Mouse (Mus musculus): ENCODE results near the gene Agap2. TPM values are rescaled to one million over a fixed set of nuclear protein-coding genes. Genes with fewer than 3 reads are reported as not detected.

The Agap2 gene
- total RNA-seq (2021), result 1 to 10 TPM; 3.4 to 6.7 TPM
- long read RNA-seq, experiment 1, result 0 reads
- long read RNA-seq, experiment 2, partial matches to known transcripts, result 0 of 2 reads
- long read RNA-seq, experiment 2, other reads (novel, unspliced or antisense), result 2 of 2 reads

DNA sequence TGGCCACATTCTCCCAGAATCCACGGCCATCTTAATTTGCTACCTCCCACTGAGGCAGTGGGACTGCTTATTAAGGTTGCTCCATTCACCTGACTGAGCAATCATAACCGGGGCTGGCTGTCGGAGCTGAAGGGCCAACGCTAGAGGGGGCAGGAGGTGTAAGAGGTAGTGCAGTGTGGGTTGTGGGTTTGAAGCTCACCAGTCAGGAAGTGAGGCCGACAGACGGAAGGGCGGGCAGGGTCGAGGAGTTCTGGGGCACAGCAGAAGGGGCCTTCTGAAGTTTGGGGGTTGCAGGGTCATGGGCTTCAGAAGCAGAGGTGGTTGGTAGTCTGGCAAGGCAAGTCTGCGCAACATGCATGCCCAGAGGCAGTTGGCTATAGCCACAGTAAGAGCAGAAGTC lies at the start of gene Agap2:
Agap2 (plus strand) TSS at position 205 of the 400 bp plus-strand sequence.
- intact Hi-C loops (cut with DNase I; ENCODE audit: low total_unique reads), result no loop called here
- no peak for DNase-seq

DNA sequence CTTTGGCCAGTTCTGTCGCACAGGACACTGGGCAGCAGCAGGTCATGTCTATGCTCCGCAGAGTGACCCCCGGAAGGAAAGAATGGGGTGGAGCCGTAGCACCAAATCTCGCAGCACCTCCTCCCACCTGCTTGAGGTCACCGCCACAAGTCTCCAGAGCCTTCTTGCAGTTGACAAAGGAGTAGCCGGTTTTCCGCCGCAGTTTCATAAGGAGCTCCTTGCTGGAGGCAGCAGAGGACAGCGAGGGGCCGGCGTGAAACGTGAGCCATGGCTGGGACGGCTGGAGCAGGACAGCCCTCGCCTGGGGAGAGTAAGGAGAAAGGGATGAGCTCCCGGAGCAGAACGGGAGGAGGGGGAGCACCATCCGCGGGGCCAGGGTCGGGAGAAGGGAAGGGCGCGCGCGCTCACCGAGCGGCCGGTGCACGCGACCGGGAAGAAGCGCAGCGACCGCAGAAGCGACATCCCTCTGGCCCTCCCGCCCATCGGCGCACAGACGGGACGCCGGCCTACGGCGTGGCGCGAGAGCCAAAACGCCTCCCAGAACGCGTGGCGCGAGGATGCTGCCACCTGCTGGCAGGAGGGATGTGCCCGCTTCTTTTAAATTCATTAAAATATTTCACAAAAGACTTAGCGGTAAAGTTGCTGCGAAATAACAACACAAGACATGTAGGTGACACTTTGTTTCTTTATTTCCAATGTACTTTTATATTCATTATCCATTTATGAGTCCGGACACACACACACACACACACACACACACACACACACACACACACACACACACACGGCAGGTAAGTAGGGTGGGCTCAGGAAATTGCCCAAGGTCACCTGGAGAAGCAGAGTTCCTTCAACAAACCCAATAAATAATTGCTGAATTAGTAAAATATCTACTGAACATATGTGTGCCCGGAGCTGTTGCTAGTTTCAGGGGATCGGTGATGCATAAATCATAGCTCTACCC lies 44.5 kb upstream of the Agap2 start, which contains the start of gene Tsfm:
Tsfm (minus strand) TSS at position 505 of the 961 bp plus-strand sequence.
- intact Hi-C loops (cut with DNase I; ENCODE audit: low total_unique reads), result no loop called here
- DNase-seq, result peak; percentile 94

DNA sequence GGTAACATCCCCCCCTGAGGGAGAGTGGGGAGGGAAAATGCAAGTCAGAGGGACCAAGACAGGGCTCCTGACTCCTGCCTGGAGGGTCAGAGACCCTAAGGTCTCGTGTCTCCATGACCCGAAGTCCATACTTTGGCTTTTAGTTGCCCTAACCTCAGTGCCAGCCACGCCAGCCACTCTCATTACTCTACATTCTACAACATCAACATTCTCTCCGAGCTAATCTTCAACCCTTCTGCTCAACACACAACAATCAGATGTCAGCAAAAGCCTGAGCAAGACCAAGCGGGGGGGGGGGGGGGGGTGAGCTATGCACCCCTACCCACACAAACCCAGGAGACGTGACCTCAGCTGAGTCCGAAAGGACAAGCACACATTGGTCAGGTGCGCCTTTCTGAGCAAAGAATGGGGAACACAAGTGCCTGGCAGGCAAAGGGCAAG lies 41.8 kb upstream of the Agap2 start:
- no peak for DNase-seq
- intact Hi-C loops (cut with DNase I; ENCODE audit: low total_unique reads), result loop anchor here (2.0 kb wide), 1 partner anchor 117 kb away; no protein-coding TSS in a partner anchor

DNA sequence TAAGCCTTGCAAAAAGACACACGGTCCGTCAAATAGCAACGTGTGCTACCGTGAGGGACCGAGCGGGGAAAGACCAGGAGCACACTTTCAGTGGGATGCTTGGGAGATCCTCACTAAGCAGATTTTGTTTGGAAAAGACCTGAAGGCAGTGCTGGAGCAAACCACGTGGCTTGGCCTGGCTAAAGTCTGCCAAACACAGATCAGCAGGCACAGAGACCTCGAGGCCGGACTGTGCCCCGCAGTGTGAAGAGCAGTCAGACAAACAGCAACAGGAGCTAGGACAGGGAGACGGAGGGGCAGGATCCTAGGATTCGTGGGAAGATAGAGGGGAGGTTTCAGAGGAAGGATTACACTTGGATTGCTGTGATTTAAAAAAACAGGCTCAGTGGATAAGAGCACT lies 38.8 kb upstream of the Agap2 start:
- intact Hi-C loops (cut with DNase I; ENCODE audit: low total_unique reads), result no loop called here
- DNase-seq, result no peak

DNA sequence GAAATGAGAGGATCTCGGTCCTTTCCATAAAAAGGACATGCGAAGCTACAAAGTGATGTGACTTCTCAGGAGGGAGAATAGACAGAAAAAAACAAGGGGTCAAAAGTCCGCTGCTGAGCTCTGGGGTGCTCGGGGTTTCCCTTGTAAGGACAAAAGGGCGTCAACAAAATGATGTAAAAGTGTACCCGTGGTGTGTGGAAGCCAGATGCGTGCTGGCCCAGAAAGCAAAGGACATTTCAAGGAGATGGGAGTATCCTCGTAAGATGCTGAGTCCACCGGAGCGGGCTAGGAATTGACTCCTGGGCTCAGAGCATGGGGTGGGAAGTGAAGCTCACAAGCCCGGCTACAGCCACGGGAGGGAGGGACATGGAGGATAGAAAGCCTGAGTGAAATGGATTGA lies 37.4 kb upstream of the Agap2 start:
- intact Hi-C loops (cut with DNase I; ENCODE audit: low total_unique reads), result no loop called here
- DNase-seq, result no peak

DNA sequence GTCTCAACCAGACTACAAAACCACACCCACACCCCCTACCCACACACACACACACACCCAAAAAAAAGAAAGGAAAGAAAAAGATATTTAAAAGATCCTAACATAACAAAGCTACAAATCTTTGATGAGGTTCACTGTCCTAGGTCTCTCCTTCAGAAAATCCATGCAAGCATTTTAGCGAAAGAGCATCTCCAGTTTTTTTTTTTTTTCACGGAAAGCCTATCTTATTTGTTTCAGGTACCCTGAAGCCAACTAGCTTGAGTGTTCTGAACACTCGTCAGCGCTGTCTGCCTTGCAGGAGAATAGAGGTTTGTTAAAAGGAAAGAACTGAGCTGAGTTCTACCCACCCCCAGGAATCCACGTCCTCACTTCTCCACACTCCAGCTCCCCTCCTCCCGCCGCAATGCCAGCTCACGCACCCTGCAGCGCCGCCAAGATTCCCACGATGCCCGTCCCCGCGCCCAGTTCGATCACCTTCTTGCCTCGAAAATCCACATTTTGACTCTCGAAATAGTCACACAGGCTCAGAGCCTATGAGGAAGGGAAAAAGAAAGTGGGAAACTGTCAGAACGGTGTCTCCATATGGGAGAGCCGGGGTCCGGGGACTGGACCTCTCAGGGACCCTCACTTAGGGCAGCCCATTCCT lies 34.4 kb upstream of the Agap2 start:
- DNase-seq, result no peak
- intact Hi-C loops (cut with DNase I; ENCODE audit: low total_unique reads), result no loop called here

DNA sequence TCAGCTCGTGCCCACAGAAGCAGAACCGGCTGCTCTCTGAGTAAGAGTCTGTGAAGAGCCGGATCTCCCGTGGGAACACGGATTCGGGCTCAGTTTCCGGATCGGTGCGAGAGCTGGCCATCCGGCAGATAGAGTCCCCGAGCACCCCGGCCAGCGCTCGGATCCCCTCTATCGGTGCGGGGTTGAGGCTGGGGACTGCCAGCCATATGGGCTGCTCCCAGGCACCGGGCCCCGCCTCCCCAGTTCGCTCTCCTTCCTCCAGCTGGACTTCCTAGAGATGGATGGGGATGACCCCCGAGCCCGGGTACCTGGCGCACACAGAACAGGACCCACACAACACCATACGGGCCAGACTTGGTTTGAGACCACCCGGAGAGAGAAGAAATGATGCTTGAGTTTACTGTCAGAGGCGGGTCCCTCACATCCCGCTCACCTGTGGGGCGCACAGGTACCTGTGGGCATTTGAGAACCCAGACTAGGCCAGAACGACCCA lies 33.8 kb upstream of the Agap2 start, which contains the start of the genes Mettl1 and Eef1akmt3:
Mettl1 (plus strand) TSS at position 141 of the 493 bp plus-strand sequence.
Eef1akmt3 (minus strand) TSS at position 240 of the 493 bp plus-strand sequence.
- peak; percentile 38 for DNase-seq

DNA sequence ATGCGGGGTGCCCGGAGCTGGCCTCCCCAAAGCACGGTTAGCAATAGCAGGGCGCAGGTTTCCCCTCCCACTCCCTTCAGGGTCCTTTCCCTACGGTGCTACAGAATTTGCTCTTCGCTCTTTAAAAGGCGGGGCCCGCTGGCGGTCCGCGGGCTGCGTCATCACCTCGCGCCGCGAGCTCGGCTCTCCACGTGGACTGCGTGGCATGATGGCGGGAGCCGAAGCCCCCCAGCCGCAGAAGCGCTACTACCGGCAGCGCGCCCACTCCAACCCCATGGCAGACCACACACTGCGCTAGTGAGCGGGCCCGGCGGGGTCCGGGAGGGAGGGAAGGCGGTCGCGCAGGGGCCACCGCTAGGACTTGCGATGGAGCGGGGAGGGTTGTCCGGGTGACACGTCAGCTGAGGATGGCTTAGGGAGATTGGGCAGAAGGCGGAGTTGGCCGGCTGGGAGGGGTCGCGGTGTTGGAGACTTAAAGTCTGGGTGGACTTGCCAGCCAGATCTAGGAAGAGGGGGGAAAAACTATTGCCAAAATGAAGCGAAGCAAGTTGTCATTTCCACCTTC lies 33.2 kb upstream of the Agap2 start:
- intact Hi-C loops (cut with DNase I; ENCODE audit: low total_unique reads), result no loop called here
- peak; percentile 87 for DNase-seq

More for the DNA sequence above, 33.8 kb upstream of the Agap2 start, which contains the start of the genes Mettl1 and Eef1akmt3:
- intact Hi-C loops (cut with DNase I; ENCODE audit: low total_unique reads), result no loop called here

DNA sequence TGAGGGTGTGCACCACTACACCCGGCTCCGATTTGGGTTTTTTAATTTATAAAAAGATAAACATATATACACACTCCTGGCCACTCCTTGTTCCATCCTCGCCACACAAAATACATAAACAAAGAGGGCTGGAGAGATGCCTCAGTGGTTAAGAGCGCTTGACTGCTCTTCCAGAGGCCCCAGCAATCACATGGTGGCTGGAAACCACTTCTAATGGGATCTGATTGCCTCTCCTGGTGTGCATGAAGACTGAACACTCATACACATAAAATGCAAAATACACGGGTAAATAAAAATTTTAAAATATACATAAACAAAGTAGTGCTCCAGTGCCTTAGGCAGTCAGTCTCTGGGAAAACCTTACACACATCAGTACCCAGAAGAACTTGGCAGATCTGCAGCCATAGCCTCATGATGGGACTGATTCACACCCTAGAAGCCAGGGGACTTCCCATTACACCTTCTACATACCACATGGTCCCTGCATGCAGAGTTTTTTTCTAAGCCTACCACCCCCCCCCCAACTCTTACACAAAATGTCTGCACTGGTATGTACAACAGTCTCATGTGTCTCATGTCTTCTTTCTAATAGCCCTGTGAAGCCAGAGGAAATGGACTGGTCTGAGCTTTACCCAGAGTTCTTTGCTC lies 32.5 kb upstream of the Agap2 start:
- no peak for DNase-seq
- intact Hi-C loops (cut with DNase I; ENCODE audit: low total_unique reads), result no loop called here

DNA sequence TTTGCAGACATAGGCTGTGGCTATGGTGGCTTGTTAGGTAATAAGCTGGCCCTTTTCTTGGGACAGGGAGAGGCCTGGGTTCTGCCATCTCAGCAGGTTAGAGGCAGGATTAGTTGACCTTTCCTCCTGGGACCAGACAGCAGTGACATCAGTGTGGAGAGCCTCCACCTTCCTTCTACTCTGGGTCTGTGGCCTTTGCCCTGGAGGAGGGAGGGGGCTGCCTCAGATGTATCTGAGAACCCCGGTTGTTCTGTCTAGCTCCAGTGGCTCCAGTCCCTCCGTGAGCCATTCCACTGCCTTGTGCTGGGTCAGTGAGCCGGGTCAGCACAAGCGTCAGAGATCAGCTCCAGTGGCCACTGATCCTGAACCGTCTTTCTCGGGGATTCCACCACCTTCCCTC lies 31.9 kb upstream of the Agap2 start:
- intact Hi-C loops (cut with DNase I; ENCODE audit: low total_unique reads), result no loop called here
- DNase-seq, result no peak

DNA sequence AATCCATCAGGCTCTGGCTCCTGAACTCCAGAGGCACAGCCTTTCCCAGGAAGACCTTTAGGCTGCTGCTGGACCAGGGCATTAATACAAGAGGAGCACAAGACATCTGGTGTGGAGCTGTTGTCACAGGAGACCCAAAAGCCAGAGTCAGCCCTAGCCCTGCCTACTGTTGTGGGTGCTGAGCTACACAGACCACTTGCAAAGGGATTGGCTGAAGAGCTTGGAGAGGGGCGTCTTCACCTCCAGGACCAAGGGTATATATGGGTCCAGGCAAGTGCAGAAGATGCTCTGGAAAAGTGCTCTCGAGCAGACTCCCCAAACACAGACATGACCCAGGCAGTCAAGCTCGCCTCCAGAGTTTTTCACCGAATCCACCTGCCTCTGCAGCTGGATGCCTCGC lies 27.1 kb upstream of the Agap2 start, which contains the start of gene Cyp27b1:
Cyp27b1 (plus strand) TSS at position 297 of the 400 bp plus-strand sequence.
- intact Hi-C loops (cut with DNase I; ENCODE audit: low total_unique reads), result no loop called here

DNA sequence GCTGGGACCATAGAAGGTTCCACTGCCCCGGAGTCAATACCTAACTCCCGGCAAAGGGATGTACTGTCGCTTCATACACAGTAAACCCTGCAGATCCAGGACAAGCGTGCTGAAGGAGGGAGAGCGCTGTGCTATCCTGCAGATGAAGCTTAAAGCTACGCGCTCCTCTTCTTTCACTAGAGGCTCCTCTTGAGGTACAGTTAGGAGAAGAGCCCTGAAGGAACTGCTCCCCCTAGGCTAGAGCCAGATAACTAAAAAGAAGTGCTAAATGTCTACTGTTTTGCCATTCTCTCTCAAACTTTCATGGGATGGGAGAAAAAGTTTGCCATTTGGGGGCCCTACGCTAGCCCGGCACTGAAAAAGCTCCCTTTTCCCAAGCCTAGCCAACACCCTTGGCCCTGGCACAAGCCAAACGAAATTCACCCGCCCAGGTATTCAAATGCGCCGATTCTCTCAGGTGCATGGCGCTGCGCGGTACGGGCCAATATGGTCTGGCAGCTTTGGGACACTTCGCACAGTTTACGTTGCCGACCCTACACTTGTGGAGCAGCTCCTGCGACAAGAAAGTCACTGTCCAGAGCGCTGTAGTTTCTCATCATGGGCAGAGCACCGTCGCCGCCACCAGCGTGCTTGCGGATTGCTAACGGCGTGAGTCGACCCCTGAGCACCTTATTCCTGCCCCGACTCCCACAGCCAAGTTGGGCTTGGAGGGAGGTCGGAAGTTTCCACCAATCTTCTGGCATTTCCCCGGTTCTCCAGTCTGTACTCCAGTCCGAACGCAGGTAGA lies 26.3 kb upstream of the Agap2 start:
- intact Hi-C loops (cut with DNase I; ENCODE audit: low total_unique reads), result no loop called here
- no peak for DNase-seq

More for the DNA sequence above, 27.1 kb upstream of the Agap2 start, which contains the start of gene Cyp27b1:
- DNase-seq, result no peak

DNA sequence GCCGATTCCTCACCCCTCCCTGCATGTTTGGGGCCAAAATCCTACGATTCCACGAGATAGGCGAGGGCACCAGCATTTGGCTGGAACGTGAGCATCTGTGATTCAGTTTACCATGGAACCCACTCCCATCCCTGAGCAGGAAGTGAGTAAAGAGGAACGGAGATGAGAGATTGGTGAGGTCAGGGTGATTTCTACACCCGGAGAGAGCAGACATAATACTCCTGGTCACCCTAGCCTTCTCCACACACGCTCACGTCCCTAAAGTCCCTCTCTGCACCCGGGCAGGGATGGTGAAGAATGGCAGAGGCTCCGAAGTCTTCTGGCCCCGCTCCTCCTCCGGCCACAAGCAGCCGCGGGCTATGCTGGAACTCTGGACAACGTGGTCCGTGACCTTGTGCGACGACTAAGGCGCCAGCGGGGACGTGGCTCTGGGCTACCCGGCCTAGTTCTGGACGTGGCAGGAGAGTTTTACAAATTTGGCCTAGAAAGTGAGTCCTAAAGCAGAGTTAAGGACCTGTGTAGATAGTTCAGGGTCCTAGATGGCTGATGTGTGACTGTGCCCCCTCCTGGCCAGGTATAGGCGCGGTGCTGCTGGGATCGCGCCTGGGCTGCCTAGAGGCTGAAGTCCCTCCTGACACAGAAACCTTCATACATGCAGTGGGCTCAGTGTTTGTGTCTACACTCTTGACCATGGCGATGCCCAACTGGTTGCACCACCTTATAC lies 25.5 kb upstream of the Agap2 start:
- no peak for DNase-seq
- intact Hi-C loops (cut with DNase I; ENCODE audit: low total_unique reads), result no loop called here

DNA sequence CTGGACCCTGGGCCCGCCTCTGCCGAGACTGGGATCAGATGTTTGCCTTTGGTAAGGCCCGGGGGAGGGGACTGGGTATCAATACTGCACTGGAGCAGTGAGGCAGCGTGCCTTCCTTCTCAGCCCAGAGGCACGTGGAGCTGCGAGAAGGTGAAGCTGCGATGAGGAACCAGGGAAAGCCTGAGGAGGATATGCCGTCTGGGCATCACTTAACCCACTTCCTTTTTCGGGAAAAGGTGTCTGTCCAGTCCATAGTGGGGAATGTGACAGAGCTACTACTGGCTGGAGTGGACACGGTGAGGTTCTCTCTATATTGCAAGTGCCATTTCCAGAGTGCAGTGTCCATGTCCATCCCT lies 25.0 kb upstream of the Agap2 start:
- intact Hi-C loops (cut with DNase I; ENCODE audit: low total_unique reads), result no loop called here

DNA sequence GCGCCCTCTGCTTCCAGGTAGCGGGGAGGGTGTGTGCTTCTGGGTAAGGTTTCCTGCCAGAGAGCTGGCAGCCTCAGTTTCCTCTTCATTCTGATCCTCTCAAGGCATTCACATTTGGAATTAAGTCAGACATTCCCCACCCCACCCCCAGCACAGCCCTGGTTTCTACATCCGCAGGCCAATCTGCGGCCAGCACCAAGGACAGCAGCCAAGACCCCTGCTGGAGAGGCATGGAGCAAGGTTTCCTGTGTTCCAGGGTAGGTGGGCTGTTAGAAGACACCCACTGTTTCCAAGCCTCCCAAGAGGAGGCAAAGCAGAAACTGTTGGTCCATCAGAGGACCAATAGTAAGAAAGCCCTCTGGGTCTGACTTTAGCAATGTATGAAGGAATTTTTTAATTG lies 20.4 kb upstream of the Agap2 start:
- no peak for DNase-seq
- intact Hi-C loops (cut with DNase I; ENCODE audit: low total_unique reads), result no loop called here

More for the DNA sequence above, 25.0 kb upstream of the Agap2 start:
- DNase-seq, result no peak

DNA sequence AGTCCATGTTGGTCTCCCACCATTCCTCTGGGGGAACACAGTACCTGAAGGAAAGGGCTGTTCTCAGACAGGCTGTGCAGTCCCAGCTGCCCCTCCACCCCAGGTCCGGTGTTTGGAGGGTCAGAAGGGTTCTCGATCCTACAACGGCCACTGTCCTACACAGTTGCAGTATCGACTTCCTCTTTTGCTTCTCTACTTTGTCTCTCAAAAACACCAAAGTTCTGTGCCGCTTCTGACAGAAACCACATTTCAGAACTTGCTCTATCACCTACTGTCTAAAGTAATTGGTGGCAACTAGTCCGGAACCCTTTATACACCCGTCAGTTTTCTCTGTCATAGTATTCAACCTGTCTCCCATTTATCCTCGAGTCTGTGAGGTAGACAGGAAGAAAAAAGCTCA lies 19.7 kb upstream of the Agap2 start:
- DNase-seq, result no peak
- intact Hi-C loops (cut with DNase I; ENCODE audit: low total_unique reads), result no loop called here

DNA sequence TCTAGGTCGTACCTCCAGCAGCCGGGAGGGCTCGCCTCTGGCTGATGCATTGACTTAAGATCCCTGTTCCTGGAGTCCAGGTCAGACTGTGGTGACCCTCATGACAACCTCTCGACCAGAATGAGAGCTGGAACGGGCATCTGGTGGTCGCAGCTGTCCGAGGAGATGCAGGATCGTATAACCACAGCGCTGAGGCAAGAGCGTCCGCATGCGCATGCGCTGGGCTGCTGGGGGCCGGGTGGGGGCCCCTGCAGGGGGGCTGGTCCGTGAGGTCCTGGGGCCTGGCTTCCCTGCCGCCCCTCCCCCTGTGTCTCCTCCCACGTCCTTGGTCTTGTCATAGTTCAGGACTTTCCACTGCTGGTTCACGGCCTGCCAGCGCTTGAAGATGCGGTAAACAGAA lies 18.6 kb upstream of the Agap2 start:
- no peak for DNase-seq

DNA sequence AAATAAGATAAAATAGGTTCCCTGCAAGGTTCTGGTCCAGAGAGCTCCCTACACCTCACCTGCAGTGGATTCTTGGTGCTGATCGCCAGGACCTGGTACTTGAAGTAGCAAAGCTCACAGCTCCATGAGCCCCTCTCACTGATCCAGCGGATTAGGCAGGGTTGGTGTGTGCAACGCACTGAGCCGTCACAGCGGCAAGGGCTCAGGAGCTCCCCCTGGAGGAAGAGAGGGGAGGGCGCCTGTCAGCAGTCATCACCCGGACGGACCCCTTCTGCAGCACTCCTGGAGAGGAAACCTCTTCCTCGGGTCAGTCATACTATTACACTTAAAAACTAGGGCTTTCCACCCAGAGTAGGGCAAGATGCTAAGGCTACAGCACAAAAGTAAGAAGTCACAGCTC lies 16.9 kb upstream of the Agap2 start:
- intact Hi-C loops (cut with DNase I; ENCODE audit: low total_unique reads), result no loop called here
- peak; percentile 74 for DNase-seq

More for the DNA sequence above, 18.6 kb upstream of the Agap2 start:
- intact Hi-C loops (cut with DNase I; ENCODE audit: low total_unique reads), result no loop called here
